Mouse (Mus musculus) heart, adult 2 months (tissue): ENCODE measurements at regions not wholly inside any gene's neighbourhood (a gene's known extent, or its start where the extent isn't known, plus 50 kb on each side); places are given as distances from the start of the nearest gene placed in this dataset.

Experiments
- EP300 ChIP-seq: fragments of 200-500 bp; IDR thresholded peaks from 2 replicates; pipeline ENCODE4 v1.6.1; 2011; ENCODE audit warnings: low read depth, low read length, control low read depth; ENCODE audit not compliant: insufficient read depth
- POLR2A ChIP-seq: fragments of 200-500 bp; IDR thresholded peaks from 2 replicates; pipeline ENCODE4 v1.6.1; 2011; ENCODE audit warnings: mild to moderate bottlenecking, low read depth, low read length, control low read depth; ENCODE audit not compliant: insufficient read depth

DNA sequence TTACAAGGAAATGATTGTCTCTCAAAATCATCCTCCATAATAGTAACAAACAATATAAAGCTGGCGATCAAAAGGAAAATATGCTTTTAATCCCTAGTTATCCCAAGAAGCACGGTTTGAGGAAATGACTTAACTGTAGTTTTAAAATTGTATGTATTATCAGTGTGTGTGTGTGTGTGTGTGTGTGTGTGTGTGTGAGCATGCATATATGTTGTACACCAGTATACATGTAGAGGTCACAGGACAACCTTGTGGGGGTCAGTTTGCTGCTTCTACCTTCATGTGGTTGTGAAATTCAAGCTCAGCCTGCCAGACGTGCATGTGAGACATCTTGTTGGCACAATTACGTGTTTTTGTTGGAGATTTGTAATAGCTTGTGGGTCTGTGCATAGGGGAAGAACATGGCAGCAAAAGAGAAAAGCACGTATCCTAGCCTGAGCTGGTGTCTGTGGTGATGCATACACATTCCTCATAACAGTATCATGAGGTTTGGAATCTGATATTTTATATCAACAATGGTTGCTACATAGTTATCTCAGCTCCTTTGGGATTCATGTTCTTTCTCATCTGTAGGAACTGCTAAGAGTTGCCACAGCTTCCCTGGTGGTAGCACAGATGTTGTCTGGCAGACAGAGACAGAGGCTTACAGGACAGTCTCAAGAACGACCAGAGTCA lies 622.4 kb downstream of the Kcnj2 start:
- no peak for TF ChIP-seq POLR2A
- no peak for TF ChIP-seq EP300
